Mouse (Mus musculus): ENCODE data around the gene Dcn. TPM values are rescaled to one million over a fixed set of nuclear protein-coding genes. Genes with fewer than 3 reads are reported as not detected.

The Dcn gene
- polyA plus RNA-seq, 1 experiment = 97.6 TPM

DNA sequence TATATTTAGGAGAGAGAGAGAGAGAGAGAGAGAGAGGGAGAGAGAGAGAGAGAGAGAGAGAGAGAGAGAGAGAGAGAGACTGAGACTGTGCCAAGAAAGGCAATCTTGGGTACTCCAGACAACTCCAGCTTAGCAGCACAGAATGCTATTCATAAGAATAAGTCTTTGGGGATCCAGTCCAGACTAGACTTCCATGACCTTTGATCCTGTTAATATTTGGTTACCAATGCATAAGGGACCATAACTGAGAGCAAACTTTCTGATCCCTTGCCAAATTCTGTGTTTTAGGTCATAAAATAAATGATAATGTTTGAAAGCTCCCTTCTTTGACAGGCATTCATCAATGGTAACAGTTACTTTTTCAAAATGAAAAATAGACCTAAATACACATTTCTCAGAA, 6.7 kb downstream of the Dcn start:
- no peak for TF ChIP-seq CTCF (conservative IDR thresholded peaks at IDR 0.05; ENCODE audit: insufficient read depth, insufficient read length, low read depth, low read length)
- DNase-seq = no peak
- no peaks in the 10 kb centered on the region for H3K4me1 ChIP-seq (ENCODE audit: control insufficient read depth, insufficient read depth, low read length)
- H3K27ac ChIP-seq (ENCODE audit: insufficient read depth, low read depth, low read length) = no peak overlapping the region
- H3K36me3 ChIP-seq (ENCODE audit: control insufficient read depth, insufficient read depth, low read length) = no peaks in the 10 kb centered on the region
- no peaks in the 10 kb centered on the region for H3K27me3 ChIP-seq (replicated peaks; ENCODE audit: control insufficient read depth, insufficient read depth, low read length)
- H3K4me3 ChIP-seq (ENCODE audit: insufficient read depth, low read depth, low read length) = no peak overlapping the region

DNA sequence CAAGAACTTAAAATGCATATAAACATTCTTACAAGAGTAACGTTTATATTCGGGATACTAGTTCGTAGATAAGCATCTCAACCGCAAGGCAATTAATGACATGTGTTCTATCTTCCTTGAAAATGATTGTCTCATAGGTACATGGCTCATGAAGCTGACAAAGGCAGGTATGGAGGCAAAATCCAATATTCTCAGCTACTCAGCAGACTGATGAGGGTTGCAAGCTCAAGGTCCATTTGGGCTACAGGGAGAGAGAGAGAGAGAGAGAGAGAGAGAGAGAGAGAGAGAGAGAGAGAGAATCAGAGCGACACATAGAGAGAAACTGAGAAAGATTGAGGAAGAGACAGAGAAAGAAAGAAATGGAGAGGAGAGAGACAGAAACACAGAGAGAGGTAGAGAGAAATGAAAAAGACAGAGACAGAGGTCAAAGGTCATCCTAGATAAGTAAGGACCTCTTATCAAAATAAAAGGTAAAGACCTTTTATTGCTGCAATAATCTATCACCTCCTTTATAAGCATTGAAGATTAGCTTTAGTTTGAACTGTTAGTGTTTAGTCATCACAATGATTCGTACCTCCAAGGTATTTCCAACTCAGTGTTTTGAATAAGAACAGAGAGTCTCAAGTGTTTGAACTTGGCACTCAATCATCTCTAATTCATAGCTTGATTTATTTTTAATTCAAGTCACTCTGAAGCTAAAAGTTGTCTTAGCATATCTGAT, 8.0 kb downstream of the Dcn start:
- Histone ChIP-seq H3K4me3 (ENCODE audit: insufficient read depth, low read depth, low read length) (no peak overlapping the region), H3K27me3 (replicated peaks; ENCODE audit: control insufficient read depth, insufficient read depth, low read length) (no peaks in the 10 kb centered on the region), H3K4me1 (ENCODE audit: control insufficient read depth, insufficient read depth, low read length) (no peaks in the 10 kb centered on the region), H3K27ac (ENCODE audit: insufficient read depth, low read depth, low read length) (no peak overlapping the region), H3K36me3 (ENCODE audit: control insufficient read depth, insufficient read depth, low read length) (no peaks in the 10 kb centered on the region)
- 93% methylated on average over 6 of the region's 6 CpGs for WGBS
- no peak for DNase-seq
- TF ChIP-seq CTCF (conservative IDR thresholded peaks at IDR 0.05; ENCODE audit: insufficient read depth, insufficient read length, low read depth, low read length) = no peak
- no peak for TF ChIP-seq POLR2A (IDR thresholded peaks at IDR 0.05; ENCODE audit: low read depth, low read length)

DNA sequence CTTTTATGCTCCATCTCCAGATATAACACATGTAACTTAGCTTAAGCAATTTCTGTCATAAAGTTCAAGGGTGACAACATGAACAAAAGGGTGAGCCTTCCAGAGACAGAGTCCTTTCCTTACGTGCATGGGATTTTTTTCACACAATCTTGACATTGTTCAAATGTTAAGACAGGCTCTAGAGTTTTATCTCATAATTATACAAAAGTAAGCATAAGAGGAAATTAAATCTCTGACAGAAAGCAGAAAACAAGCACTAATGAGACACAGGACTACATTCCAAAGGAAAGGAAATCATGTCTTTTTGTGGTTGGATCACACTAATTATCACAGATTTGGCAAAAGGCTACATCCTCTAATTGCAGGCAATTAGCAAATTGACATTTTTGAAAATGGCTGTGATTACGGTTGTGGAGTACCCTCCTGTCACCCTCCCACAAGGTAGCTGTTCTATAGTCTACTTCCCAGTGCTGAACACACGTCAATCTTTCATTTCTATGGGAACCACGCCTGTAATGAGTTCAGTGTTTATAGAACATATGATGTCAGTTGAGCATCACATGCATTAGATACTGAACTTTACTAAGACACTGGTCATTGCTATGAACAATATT, 13.1 kb downstream of the Dcn start:
- no peaks in the 10 kb centered on the region for H3K27me3 ChIP-seq (replicated peaks; ENCODE audit: control insufficient read depth, insufficient read depth, low read length)
- H3K4me1 ChIP-seq (ENCODE audit: control insufficient read depth, insufficient read depth, low read length) = no peaks in the 10 kb centered on the region
- H3K4me3 ChIP-seq (ENCODE audit: insufficient read depth, low read depth, low read length) = no peak overlapping the region
- no peak overlapping the region for H3K27ac ChIP-seq (ENCODE audit: insufficient read depth, low read depth, low read length)
- H3K36me3 ChIP-seq (ENCODE audit: control insufficient read depth, insufficient read depth, low read length) = no peaks in the 10 kb centered on the region
- WGBS = 71% methylated on average over 4 of the region's 4 CpGs
- TF ChIP-seq POLR2A (IDR thresholded peaks at IDR 0.05; ENCODE audit: low read depth, low read length) (no peak), CTCF (conservative IDR thresholded peaks at IDR 0.05; ENCODE audit: insufficient read depth, insufficient read length, low read depth, low read length) (no peak)
- no peak for DNase-seq

DNA sequence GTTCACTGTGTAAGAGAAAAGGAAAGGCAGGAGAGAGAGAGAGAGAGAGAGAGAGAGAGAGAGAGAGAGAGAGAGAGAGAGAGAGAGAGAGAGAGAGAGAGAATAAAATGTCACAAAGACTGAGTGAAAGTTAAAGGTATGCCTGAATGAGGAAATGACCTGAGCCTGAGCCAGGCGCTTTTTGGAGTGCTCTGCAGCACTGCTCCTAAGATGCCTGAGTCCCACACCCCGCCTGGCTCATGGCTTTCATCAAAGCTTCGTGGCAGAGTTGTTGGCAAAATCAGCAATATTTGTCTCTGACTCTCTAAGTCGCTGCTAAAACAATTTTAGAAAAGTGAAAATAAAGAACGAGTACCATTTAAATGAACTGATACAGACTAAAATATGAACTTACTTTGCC, 18.2 kb downstream of the Dcn start:
- no peaks in the 10 kb centered on the region for H3K4me1 ChIP-seq (ENCODE audit: control insufficient read depth, insufficient read depth, low read length)
- no peak overlapping the region for H3K27ac ChIP-seq (ENCODE audit: insufficient read depth, low read depth, low read length)
- H3K27me3 ChIP-seq (replicated peaks; ENCODE audit: control insufficient read depth, insufficient read depth, low read length) = no peaks in the 10 kb centered on the region
- no peak overlapping the region for H3K4me3 ChIP-seq (ENCODE audit: insufficient read depth, low read depth, low read length)
- no peak for TF ChIP-seq CTCF (conservative IDR thresholded peaks at IDR 0.05; ENCODE audit: insufficient read depth, insufficient read length, low read depth, low read length)
- TF ChIP-seq POLR2A (IDR thresholded peaks at IDR 0.05; ENCODE audit: low read depth, low read length) = no peak
- no peaks in the 10 kb centered on the region for H3K36me3 ChIP-seq (ENCODE audit: control insufficient read depth, insufficient read depth, low read length)
- DNase-seq = no peak
- 61% methylated on average over 5 of the region's 5 CpGs for WGBS

DNA sequence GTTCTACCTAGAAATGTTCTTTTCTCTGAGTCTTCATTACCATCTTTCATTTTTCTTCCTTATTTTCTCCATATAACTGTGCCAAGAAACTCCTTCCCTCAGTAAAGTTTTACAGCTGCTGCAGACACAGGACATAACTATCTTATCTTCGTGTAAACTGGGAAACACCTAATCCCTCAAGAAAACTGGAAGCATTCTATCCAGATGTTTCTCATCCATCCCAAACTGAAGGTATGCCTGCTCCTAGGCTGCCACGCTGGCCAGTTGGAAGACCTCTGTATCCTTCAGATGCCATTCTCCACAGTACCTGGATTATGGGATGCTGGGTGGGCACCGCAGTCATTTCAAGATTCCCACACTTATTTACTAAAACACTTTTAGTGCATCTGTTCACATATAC, 44.0 kb downstream of the Dcn start:
- no peak for DNase-seq
- H3K4me3 ChIP-seq (ENCODE audit: insufficient read depth, low read depth, low read length) = no peak overlapping the region
- no peak for TF ChIP-seq CTCF (conservative IDR thresholded peaks at IDR 0.05; ENCODE audit: insufficient read depth, insufficient read length, low read depth, low read length)
- no peak for TF ChIP-seq POLR2A (IDR thresholded peaks at IDR 0.05; ENCODE audit: low read depth, low read length)
- H3K36me3 ChIP-seq (ENCODE audit: control insufficient read depth, insufficient read depth, low read length) = no peaks in the 10 kb centered on the region
- no peaks in the 10 kb centered on the region for H3K4me1 ChIP-seq (ENCODE audit: control insufficient read depth, insufficient read depth, low read length)
- 75% methylated on average over 3 of the region's 3 CpGs for WGBS
- no peak overlapping the region for H3K27ac ChIP-seq (ENCODE audit: insufficient read depth, low read depth, low read length)
- no peaks in the 10 kb centered on the region for H3K27me3 ChIP-seq (replicated peaks; ENCODE audit: control insufficient read depth, insufficient read depth, low read length)

DNA sequence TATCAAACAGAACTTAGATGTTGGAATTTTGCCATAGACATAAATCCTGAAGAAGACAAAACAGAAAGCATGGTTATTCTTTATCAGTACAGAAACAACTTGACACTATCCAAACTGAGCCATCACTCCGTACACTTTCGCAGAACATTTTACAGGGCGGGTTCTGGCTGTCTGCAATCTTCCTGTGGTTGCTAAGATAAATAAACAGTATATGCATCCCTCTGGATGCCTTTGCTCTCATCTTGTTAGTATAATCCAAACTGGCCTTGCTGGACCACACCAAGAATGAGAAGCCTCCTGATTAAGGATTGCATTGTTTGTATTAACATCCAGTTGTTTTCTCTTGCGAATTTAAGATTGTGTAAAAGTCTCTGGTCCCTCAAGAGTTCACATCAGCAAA, 56.3 kb downstream of the Dcn start:
- no peaks in the 10 kb centered on the region for H3K36me3 ChIP-seq (ENCODE audit: control insufficient read depth, insufficient read depth, low read length)
- no peaks in the 10 kb centered on the region for H3K27me3 ChIP-seq (replicated peaks; ENCODE audit: control insufficient read depth, insufficient read depth, low read length)
- TF ChIP-seq CTCF (conservative IDR thresholded peaks at IDR 0.05; ENCODE audit: insufficient read depth, insufficient read length, low read depth, low read length) (no peak), POLR2A (IDR thresholded peaks at IDR 0.05; ENCODE audit: low read depth, low read length) (no peak)
- H3K4me3 ChIP-seq (ENCODE audit: insufficient read depth, low read depth, low read length) = no peak overlapping the region
- DNase-seq = no peak
- H3K4me1 ChIP-seq (ENCODE audit: control insufficient read depth, insufficient read depth, low read length) = no peaks in the 10 kb centered on the region
- 68% methylated on average over 4 of the region's 4 CpGs for WGBS
- H3K27ac ChIP-seq (ENCODE audit: insufficient read depth, low read depth, low read length) = no peak overlapping the region

DNA sequence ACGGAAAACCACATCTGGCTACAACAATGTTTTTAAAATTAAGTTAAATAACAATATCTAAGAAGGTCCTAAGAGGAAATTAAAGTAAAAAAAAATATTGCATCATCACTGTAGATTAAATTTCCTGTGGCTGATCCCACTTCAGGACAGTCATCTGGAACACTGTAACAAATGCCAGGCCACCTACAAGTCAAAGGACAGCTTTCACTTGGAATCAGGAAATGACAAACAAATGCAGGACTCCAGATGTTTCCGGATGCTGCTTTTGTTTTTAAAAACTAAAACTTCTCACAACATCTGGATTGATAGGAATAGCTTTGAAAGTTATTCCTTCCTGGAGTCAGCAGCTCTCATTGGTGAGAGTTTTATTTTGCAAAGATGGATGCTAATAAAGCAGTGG, 57.5 kb downstream of the Dcn start:
- WGBS = 44% methylated on average over 2 of the region's 2 CpGs
- no peak overlapping the region for H3K4me3 ChIP-seq (ENCODE audit: insufficient read depth, low read depth, low read length)
- H3K36me3 ChIP-seq (ENCODE audit: control insufficient read depth, insufficient read depth, low read length) = no peaks in the 10 kb centered on the region
- TF ChIP-seq POLR2A (IDR thresholded peaks at IDR 0.05; ENCODE audit: low read depth, low read length) (no peak), CTCF (conservative IDR thresholded peaks at IDR 0.05; ENCODE audit: insufficient read depth, insufficient read length, low read depth, low read length) (no peak)
- H3K27ac ChIP-seq (ENCODE audit: insufficient read depth, low read depth, low read length) = no peak overlapping the region
- no peak for DNase-seq
- no peaks in the 10 kb centered on the region for H3K27me3 ChIP-seq (replicated peaks; ENCODE audit: control insufficient read depth, insufficient read depth, low read length)
- H3K4me1 ChIP-seq (ENCODE audit: control insufficient read depth, insufficient read depth, low read length) = no peaks in the 10 kb centered on the region

Measured in kidney, adult 2 months (tissue).